Mouse (Mus musculus): ENCODE measurements around the gene Cntnap2. TPM values are rescaled to one million over a fixed set of nuclear protein-coding genes. Genes with fewer than 3 reads are reported as not detected.

The Cntnap2 gene
- total and polyA plus RNA-seq, 3 experiments, result 0.05 TPM; not detected in 2

DNA sequence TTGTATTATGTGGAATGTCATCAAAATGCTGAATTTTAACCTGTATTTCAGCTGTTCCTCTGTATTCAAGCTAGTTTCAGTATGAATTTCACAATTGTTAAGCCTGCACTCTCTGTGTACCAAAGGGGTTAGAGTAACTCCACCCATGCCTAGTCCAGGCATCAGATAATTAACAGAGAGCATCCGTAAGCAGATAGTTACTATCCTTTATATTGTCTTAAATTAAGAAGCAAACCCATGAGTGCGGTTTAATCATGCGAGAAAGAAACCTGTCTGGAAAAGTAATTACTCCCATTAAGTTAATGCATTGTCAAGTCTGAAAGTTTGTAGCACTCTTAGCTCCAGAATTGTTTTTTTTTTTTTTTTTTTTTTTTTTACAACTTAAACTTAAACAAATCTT, 258.3 kb downstream of the Cntnap2 start:
- H3K9me3 ChIP-seq (replicated peaks), result no peaks in the 10 kb centered on the region
- no peaks in the 10 kb centered on the region for H3K4me1 ChIP-seq (ENCODE audit: insufficient read depth, low read depth, low read length)
- no peak for DNase-seq (ENCODE audit: low spot score)
- TF ChIP-seq CTCF (IDR thresholded peaks at IDR 0.05; ENCODE audit: low read depth, low read length), result no peak
- TF ChIP-seq POLR2AphosphoS5 (IDR thresholded peaks at IDR 0.05; ENCODE audit: insufficient replicate concordance, low read depth, low read length), result no peak
- TF ChIP-seq TAL1 (conservative IDR thresholded peaks at IDR 0.05; ENCODE audit: low read depth, low read length), result no peak
- no peak for TF ChIP-seq GATA2 (IDR thresholded peaks at IDR 0.05; ENCODE audit: borderline replicate concordance, low read depth, low read length)
- no peak for TF ChIP-seq GATA1 (IDR thresholded peaks at IDR 0.05; ENCODE audit: borderline replicate concordance, low read length)
- H3K36me3 ChIP-seq (replicated peaks), result no peaks in the 10 kb centered on the region
- ATAC-seq (ENCODE audit: extremely low read depth, insufficient number of reproducible peaks, low FRiP score, poor library complexity, severe bottlenecking), result no peak
- no peaks in the 10 kb centered on the region for H3K27me3 ChIP-seq (ENCODE audit: insufficient read depth, low read length)
- H3K4me3 ChIP-seq (ENCODE audit: low read depth, low read length), result no peak overlapping the region

DNA sequence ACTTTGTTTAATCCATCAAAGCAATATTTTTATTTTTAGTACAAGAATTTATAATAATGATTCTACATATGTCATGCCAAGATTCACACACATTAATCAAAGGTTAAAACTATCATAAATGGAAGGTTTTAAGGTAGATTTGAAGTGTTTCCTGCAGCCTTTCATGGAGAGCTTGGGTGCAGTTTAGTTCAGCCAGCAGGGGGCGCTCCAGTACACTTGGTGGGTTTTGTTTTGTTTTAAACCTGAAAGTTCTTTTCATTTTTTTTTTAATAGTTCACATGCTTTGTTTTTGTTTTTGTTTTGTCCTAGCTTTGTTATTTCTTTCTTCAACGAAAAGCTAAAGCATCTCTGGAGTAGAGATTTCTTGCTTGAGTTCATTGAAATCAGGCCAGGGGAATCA, 264.3 kb downstream of the Cntnap2 start:
- no peak overlapping the region for H3K4me3 ChIP-seq (ENCODE audit: low read depth, low read length)
- H3K9me3 ChIP-seq (replicated peaks), result no peaks in the 10 kb centered on the region
- no peaks in the 10 kb centered on the region for H3K4me1 ChIP-seq (ENCODE audit: insufficient read depth, low read depth, low read length)
- ATAC-seq (ENCODE audit: extremely low read depth, insufficient number of reproducible peaks, low FRiP score, poor library complexity, severe bottlenecking) (no peak), DNase-seq (ENCODE audit: low spot score) (no peak)
- TF ChIP-seq CTCF (IDR thresholded peaks at IDR 0.05; ENCODE audit: low read depth, low read length) (0 out of 2 replicates have a peak, but pooled peaks have one; percentile 25), POLR2AphosphoS5 (IDR thresholded peaks at IDR 0.05; ENCODE audit: insufficient replicate concordance, low read depth, low read length) (no peak), TAL1 (conservative IDR thresholded peaks at IDR 0.05; ENCODE audit: low read depth, low read length) (no peak), GATA1 (IDR thresholded peaks at IDR 0.05; ENCODE audit: borderline replicate concordance, low read length) (no peak), GATA2 (IDR thresholded peaks at IDR 0.05; ENCODE audit: borderline replicate concordance, low read depth, low read length) (no peak)
- no peaks in the 10 kb centered on the region for H3K27me3 ChIP-seq (ENCODE audit: insufficient read depth, low read length)
- no peaks in the 10 kb centered on the region for H3K36me3 ChIP-seq (replicated peaks)

DNA sequence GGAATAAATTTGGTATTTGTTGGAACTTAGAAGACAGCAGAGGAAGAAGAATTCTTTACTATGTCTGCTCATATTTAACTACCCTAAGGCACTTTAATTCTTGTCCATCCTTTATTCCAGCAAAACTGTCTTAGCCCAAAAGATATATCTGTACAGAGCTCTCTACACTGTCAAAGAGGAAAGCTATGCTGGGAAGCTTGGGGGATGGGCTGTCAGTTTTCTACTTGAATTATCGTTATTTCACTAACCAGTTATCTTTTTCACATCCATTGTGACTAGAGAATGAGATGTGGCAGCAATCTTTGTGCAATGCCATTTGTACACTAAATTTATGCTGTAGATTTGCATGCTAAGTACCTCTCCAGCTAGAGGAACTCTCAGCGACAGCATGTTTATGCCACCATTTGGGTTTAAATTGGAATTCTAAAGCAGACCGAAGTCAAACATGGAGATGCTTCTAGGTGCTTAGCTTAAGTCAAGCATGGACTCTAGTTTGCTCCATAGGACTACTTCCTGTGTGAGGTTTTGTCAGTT, 268.9 kb downstream of the Cntnap2 start:
- Histone ChIP-seq H3K4me1 (ENCODE audit: insufficient read depth, low read depth, low read length) (no peaks in the 10 kb centered on the region), H3K9me3 (replicated peaks) (no peaks in the 10 kb centered on the region), H3K27me3 (ENCODE audit: insufficient read depth, low read length) (no peaks in the 10 kb centered on the region), H3K36me3 (replicated peaks) (no peaks in the 10 kb centered on the region), H3K4me3 (ENCODE audit: low read depth, low read length) (no peak overlapping the region)
- ATAC-seq (ENCODE audit: extremely low read depth, insufficient number of reproducible peaks, low FRiP score, poor library complexity, severe bottlenecking) (no peak), DNase-seq (ENCODE audit: low spot score) (no peak)
- TF ChIP-seq GATA1 (IDR thresholded peaks at IDR 0.05; ENCODE audit: borderline replicate concordance, low read length), result no peak
- TF ChIP-seq POLR2AphosphoS5 (IDR thresholded peaks at IDR 0.05; ENCODE audit: insufficient replicate concordance, low read depth, low read length), result no peak
- TF ChIP-seq TAL1 (conservative IDR thresholded peaks at IDR 0.05; ENCODE audit: low read depth, low read length), result no peak
- TF ChIP-seq CTCF (IDR thresholded peaks at IDR 0.05; ENCODE audit: low read depth, low read length), result no peak
- TF ChIP-seq GATA2 (IDR thresholded peaks at IDR 0.05; ENCODE audit: borderline replicate concordance, low read depth, low read length), result no peak

DNA sequence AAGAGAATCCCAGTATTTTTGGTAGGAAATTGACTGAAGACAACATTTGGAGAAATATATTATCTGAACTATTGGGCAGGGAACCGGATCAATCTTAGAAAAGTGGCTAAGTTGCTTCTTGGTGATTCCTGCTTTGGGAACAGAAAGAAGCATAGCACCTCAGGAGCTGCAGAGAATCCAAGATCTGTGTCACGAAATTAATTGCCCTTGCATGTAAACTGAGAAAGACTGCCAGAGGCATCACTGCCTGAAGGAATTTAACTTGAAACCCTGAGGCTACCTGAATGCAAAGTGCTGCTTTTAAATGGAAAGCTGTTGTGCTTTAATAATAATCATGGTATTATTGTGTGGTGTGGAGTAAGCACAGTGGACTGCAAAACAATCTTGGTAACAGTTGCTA, 286.2 kb downstream of the Cntnap2 start:
- no peaks in the 10 kb centered on the region for H3K4me1 ChIP-seq (ENCODE audit: insufficient read depth, low read depth, low read length)

DNA sequence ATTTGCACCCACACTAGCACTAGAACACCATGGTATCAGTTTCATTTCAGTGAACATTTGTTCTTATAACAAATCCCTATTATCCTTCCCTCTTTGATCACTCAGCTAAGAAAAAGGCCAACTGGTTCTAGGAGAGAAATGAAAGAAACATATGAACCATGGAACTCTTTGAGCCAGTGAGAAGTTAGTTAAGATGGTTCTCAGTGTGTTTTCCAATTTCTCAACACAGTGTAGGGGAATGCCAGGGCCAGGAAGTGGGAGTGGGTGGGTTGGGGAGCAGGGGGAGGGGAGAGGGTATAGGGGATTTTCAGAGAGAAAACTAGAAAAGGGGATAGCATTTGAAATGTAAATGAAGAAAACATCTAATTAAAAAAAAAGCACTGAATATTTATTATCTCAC, 286.8 kb downstream of the Cntnap2 start:
- H3K4me1 ChIP-seq (ENCODE audit: insufficient read depth, low read depth, low read length), result no peaks in the 10 kb centered on the region
- no peaks in the 10 kb centered on the region for H3K27me3 ChIP-seq (ENCODE audit: insufficient read depth, low read length)
- DNase-seq (ENCODE audit: low spot score) (no peak), ATAC-seq (ENCODE audit: extremely low read depth, insufficient number of reproducible peaks, low FRiP score, poor library complexity, severe bottlenecking) (no peak)
- H3K4me3 ChIP-seq (ENCODE audit: low read depth, low read length), result no peak overlapping the region
- H3K36me3 ChIP-seq (replicated peaks), result no peaks in the 10 kb centered on the region
- no peak for TF ChIP-seq CTCF (IDR thresholded peaks at IDR 0.05; ENCODE audit: low read depth, low read length)
- no peak for TF ChIP-seq GATA2 (IDR thresholded peaks at IDR 0.05; ENCODE audit: borderline replicate concordance, low read depth, low read length)
- TF ChIP-seq TAL1 (conservative IDR thresholded peaks at IDR 0.05; ENCODE audit: low read depth, low read length), result no peak
- no peak for TF ChIP-seq GATA1 (IDR thresholded peaks at IDR 0.05; ENCODE audit: borderline replicate concordance, low read length)
- TF ChIP-seq POLR2AphosphoS5 (IDR thresholded peaks at IDR 0.05; ENCODE audit: insufficient replicate concordance, low read depth, low read length), result no peak
- no peaks in the 10 kb centered on the region for H3K9me3 ChIP-seq (replicated peaks)

More for the DNA sequence above, 286.2 kb downstream of the Cntnap2 start:
- no peak for TF ChIP-seq GATA2 (IDR thresholded peaks at IDR 0.05; ENCODE audit: borderline replicate concordance, low read depth, low read length)
- DNase-seq (ENCODE audit: low spot score) (no peak), ATAC-seq (ENCODE audit: extremely low read depth, insufficient number of reproducible peaks, low FRiP score, poor library complexity, severe bottlenecking) (no peak)
- Histone ChIP-seq H3K9me3 (replicated peaks) (no peaks in the 10 kb centered on the region), H3K27me3 (ENCODE audit: insufficient read depth, low read length) (no peaks in the 10 kb centered on the region), H3K36me3 (replicated peaks) (no peaks in the 10 kb centered on the region), H3K4me3 (ENCODE audit: low read depth, low read length) (no peak overlapping the region)

DNA sequence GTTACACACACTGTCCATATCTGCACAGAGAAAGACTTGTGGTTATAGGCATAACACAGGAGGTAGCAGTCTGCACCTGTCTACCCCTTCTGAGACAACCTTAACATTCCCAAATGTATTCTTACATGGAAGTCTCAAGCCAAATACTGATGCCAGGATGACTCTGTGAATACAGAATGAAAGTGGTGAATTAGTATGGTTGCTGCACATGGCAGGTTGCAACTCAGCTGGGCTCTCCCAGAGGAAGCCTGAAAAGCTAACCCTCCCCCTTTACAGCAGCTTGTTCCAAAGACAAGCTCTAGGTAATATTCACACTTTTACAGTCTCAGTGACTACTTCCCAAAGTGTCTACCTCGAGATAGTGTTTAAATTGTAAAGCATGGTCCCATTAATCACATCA, 307.3 kb downstream of the Cntnap2 start:
- no peak for DNase-seq (ENCODE audit: low spot score)
- H3K4me3 ChIP-seq (ENCODE audit: low read depth, low read length), result no peak overlapping the region
- H3K9me3 ChIP-seq (replicated peaks), result no peaks in the 10 kb centered on the region
- no peaks in the 10 kb centered on the region for H3K27me3 ChIP-seq (ENCODE audit: insufficient read depth, low read length)
- H3K4me1 ChIP-seq (ENCODE audit: insufficient read depth, low read depth, low read length), result no peaks in the 10 kb centered on the region
- H3K36me3 ChIP-seq (replicated peaks), result no peaks in the 10 kb centered on the region
- TF ChIP-seq GATA2 (IDR thresholded peaks at IDR 0.05; ENCODE audit: borderline replicate concordance, low read depth, low read length), result no peak
- no peak for TF ChIP-seq GATA1 (IDR thresholded peaks at IDR 0.05; ENCODE audit: borderline replicate concordance, low read length)
- TF ChIP-seq CTCF (IDR thresholded peaks at IDR 0.05; ENCODE audit: low read depth, low read length), result no peak
- no peak for TF ChIP-seq TAL1 (conservative IDR thresholded peaks at IDR 0.05; ENCODE audit: low read depth, low read length)
- ATAC-seq (ENCODE audit: extremely low read depth, insufficient number of reproducible peaks, low FRiP score, poor library complexity, severe bottlenecking), result no peak

DNA sequence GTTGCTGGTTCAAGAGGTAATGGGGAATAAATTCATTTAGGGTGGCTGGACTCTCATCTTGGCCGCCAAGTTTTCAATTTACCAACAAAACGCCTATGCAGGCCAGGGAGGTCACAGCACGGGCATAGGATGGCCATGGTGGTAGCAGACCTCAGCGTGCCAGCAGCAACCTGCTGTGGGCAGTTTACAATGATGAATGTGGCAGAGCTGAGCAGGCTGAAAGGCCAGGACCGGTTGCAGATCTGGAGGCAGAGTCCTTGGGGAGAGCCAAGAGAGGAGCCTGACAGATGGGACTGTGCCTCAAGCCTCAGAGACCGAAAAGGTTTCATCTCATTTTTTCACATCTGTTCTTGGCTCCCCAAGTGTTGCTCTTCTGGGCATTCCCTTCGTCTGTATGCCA, 322.0 kb downstream of the Cntnap2 start:
- ATAC-seq (ENCODE audit: extremely low read depth, insufficient number of reproducible peaks, low FRiP score, poor library complexity, severe bottlenecking), result no peak

More for the DNA sequence above, 322.0 kb downstream of the Cntnap2 start:
- Histone ChIP-seq H3K4me3 (ENCODE audit: low read depth, low read length) (no peak overlapping the region), H3K9me3 (replicated peaks) (no peaks in the 10 kb centered on the region), H3K27me3 (ENCODE audit: insufficient read depth, low read length) (peaks cover 3% of the 10 kb centered on the region; the same call in 1 of the 2 replicates), H3K36me3 (replicated peaks) (no peaks in the 10 kb centered on the region), H3K4me1 (ENCODE audit: insufficient read depth, low read depth, low read length) (no peaks in the 10 kb centered on the region)
- TF ChIP-seq GATA1 (IDR thresholded peaks at IDR 0.05; ENCODE audit: borderline replicate concordance, low read length), result no peak
- no peak for TF ChIP-seq TAL1 (conservative IDR thresholded peaks at IDR 0.05; ENCODE audit: low read depth, low read length)
- TF ChIP-seq CTCF (IDR thresholded peaks at IDR 0.05; ENCODE audit: low read depth, low read length), result no peak
- TF ChIP-seq GATA2 (IDR thresholded peaks at IDR 0.05; ENCODE audit: borderline replicate concordance, low read depth, low read length), result no peak
- TF ChIP-seq POLR2AphosphoS5 (IDR thresholded peaks at IDR 0.05; ENCODE audit: insufficient replicate concordance, low read depth, low read length), result no peak
- no peak for DNase-seq (ENCODE audit: low spot score)

Data from G1E (cell line).